Mouse (Mus musculus) heart, embryonic 10.5 days (tissue): ENCODE measurements around the gene Gm20388. TPM values are rescaled to one million over a fixed set of nuclear protein-coding genes. Genes with fewer than 3 reads are reported as not detected.

Experiments used
- DNase-seq: peaks from one replicate; pipeline ENCODE4 v3.0.0-alpha.2; 2017; ENCODE audit warnings: low spot score
- H3K27ac ChIP-seq: fragments of 300-500 bp; sonication (generic); 2 replicates; pipeline ENCODE4 v1.5.1; 2016; ENCODE audit warnings: mild to moderate bottlenecking
- H3K27me3 ChIP-seq: fragments of 300-500 bp; sonication (generic); 2 replicates; pipeline ENCODE4 v1.6.1; 2016; ENCODE audit warnings: mild to moderate bottlenecking; ENCODE audit not compliant: poor library complexity, insufficient read depth, severe bottlenecking
- H3K36me3 ChIP-seq: fragments of 300-500 bp; sonication (generic); 2 replicates; pipeline ENCODE4 v1.6.1; 2016; ENCODE audit warnings: mild to moderate bottlenecking, moderate library complexity
- H3K4me1 ChIP-seq: fragments of 300-500 bp; sonication (generic); 2 replicates; pipeline ENCODE4 v1.6.1; 2016; ENCODE audit warnings: mild to moderate bottlenecking
- H3K4me3 ChIP-seq: fragments of 300-500 bp; sonication (generic); 2 replicates; pipeline ENCODE4 v1.5.1; 2016; ENCODE audit warnings: mild to moderate bottlenecking, moderate library complexity
- H3K9me3 ChIP-seq: fragments of 300-500 bp; sonication (generic); 2 replicates; pipeline ENCODE4 v1.6.1; 2016; ENCODE audit warnings: mild to moderate bottlenecking, moderate library complexity
- WGBS: fragments of 180-500 bp; shearing (Covaris S2); methylation state at CpG from one replicate; pipeline ENCODE4 v1.1.7; 2016; 5-methylcytosine and 5-hydroxymethylcytosine counted together
- polyA plus RNA-seq: library from polyadenylated mRNA; unstranded; fragments of >200 nt; fragmentation: Nextera tagmentation; extraction: Ambion mirVana; gene quantifications from 2 replicates; pipeline ENCODE4 v1.2.1, GENCODE M21; 2016

The Gm20388 gene
- polyA plus RNA-seq, 1 experiment from 2014 or later: 4.5 TPM

DNA sequence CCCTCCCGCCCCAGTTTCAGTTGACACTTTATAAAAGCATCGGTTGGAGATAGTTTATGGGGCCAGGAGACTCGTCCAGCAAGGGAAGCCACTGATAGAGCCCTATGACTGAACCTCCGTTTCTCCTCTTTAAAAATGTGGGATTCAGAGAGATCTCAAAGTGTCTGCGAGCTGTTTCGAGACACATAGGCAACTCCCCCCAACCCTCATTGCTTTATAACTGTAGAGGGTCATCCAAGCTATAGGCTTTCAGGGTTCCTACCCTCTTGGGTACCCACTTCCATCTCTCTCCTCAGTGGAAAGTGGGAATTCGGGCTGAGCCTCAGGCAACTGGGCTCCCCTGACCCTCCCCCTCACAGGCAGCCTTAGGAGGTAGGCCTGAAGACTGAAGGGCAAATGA lies 1170.8 kb downstream of the Gm20388 start:
- H3K27me3 ChIP-seq: peaks cover 99% of the 10 kb centered on the region
- no peak for DNase-seq
- 3% methylated on average over 7 of the region's 7 CpGs for WGBS
- no peaks in the 10 kb centered on the region; the same call in 1 of the 2 replicates for H3K36me3 ChIP-seq
- no peaks in the 10 kb centered on the region for H3K9me3 ChIP-seq
- H3K27ac ChIP-seq: peak overlapping the region; percentile 74; the same call in 1 of the 2 replicates
- peaks cover 40% of the 10 kb centered on the region for H3K4me1 ChIP-seq
- H3K4me3 ChIP-seq: peak overlapping the region; percentile 80; the same call in 1 of the 2 replicates

DNA sequence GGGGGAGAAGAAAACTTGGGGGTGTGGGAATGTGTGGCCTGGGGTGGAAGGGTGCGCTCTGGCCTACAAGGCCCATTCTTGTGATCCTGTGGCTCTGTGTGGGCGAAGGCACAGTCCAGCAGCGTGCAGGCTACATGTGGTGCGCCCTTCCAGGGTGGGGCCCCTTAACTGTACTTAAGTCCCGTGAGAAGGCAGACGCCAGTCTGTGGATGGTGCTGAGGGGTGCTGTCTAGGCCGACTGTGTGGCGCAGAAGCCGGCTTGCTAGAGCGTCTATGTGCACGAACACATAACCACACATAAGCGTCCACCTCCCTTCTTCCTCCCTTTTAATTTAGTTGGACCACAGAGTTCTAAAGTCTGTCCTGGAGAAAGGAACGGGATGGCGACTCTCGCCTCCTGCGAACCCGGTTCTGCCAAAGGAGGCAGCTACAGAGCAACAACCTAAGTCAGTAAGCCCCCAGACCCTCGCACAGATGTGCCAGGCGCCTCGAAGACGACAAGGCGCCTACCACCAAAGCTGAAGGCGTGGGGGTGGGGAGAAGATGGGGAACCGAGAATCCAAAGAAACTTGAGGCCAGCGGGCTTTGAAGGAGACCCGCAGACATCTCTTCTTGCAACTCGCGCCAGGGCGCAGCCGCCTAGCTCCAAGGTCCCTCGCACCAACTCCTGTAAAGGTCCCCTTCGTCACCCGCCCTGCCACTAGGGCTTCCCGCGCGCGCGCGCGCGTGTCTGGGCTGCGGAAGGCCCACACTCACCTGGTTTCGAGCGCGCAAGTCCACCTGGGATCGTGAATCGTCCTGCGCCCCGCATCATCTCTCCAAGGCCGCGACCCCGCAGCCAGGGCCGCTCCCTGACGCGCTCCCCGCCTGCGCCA lies 1171.8 kb downstream of the Gm20388 start:
- WGBS: under 1% methylated on average over 56 of the region's 57 CpGs
- H3K27ac ChIP-seq: peak overlapping the region; percentile 82

DNA sequence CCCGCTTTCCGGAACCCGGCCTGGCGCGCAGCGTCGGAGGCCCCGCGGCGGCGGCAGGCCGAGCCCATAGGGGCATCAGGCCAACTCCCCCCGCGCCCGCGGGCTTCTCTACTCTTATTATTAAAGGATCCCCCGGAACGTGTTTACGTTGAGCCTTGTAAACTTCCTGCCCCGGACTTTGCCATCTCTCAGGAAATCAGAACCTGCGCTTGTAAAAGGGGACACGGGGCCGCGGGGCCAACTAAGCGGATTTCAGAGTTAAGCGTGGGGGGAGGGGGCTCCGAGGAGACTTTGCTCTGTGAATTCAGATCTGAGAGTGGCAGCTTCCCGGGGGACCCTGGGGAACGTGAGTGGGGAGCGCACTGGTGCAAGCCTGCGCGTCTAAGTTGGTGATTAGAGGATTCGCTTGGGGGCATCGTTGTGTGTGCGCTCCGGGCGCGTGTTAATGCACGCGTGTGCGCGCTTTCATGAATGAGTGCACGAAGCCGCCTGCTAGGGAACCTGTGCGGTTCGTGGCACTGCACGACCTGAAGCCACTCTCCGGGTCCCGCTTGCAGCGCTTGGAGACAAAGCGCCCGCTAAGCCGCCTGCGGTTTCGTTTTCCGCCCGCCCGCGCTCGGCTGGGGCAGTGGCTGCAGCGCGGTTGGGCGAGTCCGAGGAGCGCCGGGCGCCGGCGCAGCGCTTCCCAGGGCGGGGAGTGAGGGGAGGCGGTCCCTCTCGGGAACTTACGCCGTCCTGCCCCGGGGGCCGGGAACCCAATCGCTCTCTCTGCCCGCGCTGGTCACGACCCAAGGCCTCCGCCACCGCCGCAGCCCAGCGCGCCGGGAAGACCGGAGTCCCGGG lies 1172.7 kb downstream of the Gm20388 start:
- Histone ChIP-seq H3K36me3 (no peaks in the 10 kb centered on the region; the same call in 1 of the 2 replicates), H3K9me3 (no peaks in the 10 kb centered on the region), H3K4me1 (peaks cover 40% of the 10 kb centered on the region), H3K4me3 (peak overlapping the region; percentile 80), H3K27me3 (peaks cover 98% of the 10 kb centered on the region), H3K27ac (peak overlapping the region; percentile 82)
- under 1% methylated on average over 88 of the region's 89 CpGs for whole genome bisulfite sequencing
- no peak for DNase-seq

More for the DNA sequence above, 1171.8 kb downstream of the Gm20388 start:
- Histone ChIP-seq H3K27me3 (peaks cover 99% of the 10 kb centered on the region), H3K36me3 (no peaks in the 10 kb centered on the region; the same call in 1 of the 2 replicates), H3K9me3 (no peaks in the 10 kb centered on the region), H3K4me1 (peaks cover 40% of the 10 kb centered on the region), H3K4me3 (peak overlapping the region; percentile 80)
- no peak for DNase-seq

DNA sequence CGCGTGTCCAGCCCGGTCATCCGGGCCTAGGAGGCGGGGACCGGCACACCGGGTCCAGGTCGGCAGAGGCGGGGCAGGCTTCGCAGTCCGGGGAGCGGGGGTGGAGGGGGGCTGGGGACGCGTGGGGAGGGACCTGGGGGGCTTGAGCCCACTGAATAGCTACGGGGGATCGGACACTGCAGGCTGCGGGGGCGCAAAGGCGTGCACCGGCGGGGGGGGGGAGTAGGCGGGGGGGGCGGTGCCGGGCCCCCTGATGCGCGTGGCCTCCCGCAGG lies 1173.2 kb downstream of the Gm20388 start:
- Histone ChIP-seq H3K27me3 (peaks cover 98% of the 10 kb centered on the region), H3K4me3 (peak overlapping the region; percentile 80), H3K9me3 (no peaks in the 10 kb centered on the region), H3K27ac (peak overlapping the region; percentile 82), H3K4me1 (peaks cover 40% of the 10 kb centered on the region), H3K36me3 (no peaks in the 10 kb centered on the region; the same call in 1 of the 2 replicates)
- under 1% methylated on average over 16 of the region's 27 CpGs for WGBS
- DNase-seq: no peak

DNA sequence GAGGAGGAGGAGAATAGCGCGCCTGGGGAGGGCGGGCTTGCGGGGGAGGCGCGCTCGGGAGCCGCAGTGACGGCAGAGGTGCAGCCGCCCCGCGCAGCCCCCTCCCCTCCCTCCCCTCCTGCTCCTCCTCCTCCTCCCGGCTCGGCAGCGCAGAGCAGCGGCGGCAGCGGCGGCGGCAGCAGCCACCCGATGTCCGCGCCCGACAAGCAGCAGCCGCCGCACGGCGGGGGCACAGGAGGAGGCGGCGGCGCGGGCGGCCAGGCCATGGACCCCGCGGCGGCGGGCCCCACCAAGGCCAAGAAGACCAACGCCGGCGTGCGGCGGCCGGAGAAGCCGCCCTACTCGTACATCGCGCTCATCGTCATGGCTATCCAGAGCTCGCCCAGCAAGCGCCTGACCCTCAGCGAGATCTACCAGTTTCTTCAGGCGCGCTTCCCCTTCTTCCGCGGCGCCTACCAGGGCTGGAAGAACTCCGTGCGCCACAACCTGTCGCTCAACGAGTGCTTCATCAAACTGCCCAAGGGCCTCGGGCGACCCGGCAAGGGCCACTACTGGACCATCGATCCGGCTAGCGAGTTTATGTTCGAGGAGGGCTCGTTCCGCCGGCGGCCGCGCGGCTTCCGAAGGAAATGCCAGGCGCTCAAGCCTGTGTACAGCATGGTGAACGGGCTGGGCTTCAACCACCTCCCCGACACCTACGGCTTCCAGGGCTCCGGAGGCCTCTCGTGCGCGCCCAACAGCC lies 1173.7 kb downstream of the Gm20388 start, which contains the start of gene Foxf1:
TSS of gene Foxf1 (plus strand) at position 177 of the 742 bp plus-strand sequence.
- Histone ChIP-seq H3K27me3 (peaks cover 98% of the 10 kb centered on the region), H3K9me3 (no peaks in the 10 kb centered on the region), H3K4me3 (peak within 1 kb of the TSS; percentile 80), H3K4me1 (peaks cover 44% of the 10 kb centered on the region), H3K27ac (peak within 1 kb of the TSS; percentile 82), H3K36me3 (no peaks in the 10 kb centered on the region; the same call in 1 of the 2 replicates)
- DNase-seq: no peak
- WGBS: under 1% methylated on average over 51 of the region's 83 CpGs

DNA sequence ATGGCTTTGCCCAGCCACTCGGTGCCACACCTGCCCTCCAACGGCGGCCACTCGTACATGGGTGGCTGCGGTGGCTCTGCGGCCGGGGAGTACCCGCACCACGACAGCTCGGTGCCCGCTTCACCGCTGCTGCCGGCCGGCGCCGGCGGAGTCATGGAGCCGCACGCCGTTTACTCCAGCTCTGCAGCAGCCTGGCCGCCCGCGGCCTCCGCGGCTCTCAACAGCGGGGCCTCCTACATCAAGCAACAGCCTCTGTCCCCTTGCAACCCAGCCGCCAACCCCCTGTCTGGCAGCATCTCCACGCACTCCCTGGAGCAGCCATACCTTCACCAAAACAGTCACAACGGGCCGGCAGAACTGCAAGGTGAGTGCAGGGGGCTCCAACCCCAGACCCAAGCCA lies 1174.4 kb downstream of the Gm20388 start:
- H3K9me3 ChIP-seq: no peaks in the 10 kb centered on the region
- under 1% methylated on average over 30 of the region's 30 CpGs for WGBS
- peaks cover 50% of the 10 kb centered on the region for H3K4me1 ChIP-seq
- DNase-seq: no peak
- no peaks in the 10 kb centered on the region; the same call in 1 of the 2 replicates for H3K36me3 ChIP-seq
- peak overlapping the region; percentile 82 for H3K27ac ChIP-seq
- H3K4me3 ChIP-seq: peak overlapping the region; percentile 80
- peaks cover 98% of the 10 kb centered on the region for H3K27me3 ChIP-seq

DNA sequence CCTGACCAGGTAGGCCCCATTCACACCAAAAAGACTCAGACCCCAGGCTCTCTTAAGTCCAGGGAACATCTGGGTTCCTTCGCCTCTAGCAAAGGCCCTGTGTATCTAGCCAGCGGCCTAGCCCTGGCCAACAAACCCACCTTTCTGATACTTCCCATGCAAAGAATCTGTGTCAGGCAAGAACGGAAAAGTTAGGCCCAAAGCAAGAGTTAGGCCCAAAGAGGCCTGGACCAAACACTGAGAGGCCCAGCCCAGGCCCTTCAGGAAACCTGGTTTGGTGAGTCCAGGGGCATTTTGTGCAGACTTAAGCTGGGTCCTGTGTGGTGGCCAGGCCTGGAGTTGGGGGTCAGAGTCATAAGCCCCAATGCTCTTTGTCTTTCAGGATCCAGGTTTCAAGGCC lies 1174.9 kb downstream of the Gm20388 start:
- WGBS: 47% methylated on average over 3 of the region's 3 CpGs
- Histone ChIP-seq H3K27ac (peak overlapping the region; percentile 68; the same call in 1 of the 2 replicates), H3K27me3 (peaks cover 98% of the 10 kb centered on the region), H3K4me3 (peak overlapping the region; percentile 80), H3K9me3 (no peaks in the 10 kb centered on the region), H3K36me3 (no peaks in the 10 kb centered on the region; the same call in 1 of the 2 replicates), H3K4me1 (peaks cover 51% of the 10 kb centered on the region)
- no peak for DNase-seq

DNA sequence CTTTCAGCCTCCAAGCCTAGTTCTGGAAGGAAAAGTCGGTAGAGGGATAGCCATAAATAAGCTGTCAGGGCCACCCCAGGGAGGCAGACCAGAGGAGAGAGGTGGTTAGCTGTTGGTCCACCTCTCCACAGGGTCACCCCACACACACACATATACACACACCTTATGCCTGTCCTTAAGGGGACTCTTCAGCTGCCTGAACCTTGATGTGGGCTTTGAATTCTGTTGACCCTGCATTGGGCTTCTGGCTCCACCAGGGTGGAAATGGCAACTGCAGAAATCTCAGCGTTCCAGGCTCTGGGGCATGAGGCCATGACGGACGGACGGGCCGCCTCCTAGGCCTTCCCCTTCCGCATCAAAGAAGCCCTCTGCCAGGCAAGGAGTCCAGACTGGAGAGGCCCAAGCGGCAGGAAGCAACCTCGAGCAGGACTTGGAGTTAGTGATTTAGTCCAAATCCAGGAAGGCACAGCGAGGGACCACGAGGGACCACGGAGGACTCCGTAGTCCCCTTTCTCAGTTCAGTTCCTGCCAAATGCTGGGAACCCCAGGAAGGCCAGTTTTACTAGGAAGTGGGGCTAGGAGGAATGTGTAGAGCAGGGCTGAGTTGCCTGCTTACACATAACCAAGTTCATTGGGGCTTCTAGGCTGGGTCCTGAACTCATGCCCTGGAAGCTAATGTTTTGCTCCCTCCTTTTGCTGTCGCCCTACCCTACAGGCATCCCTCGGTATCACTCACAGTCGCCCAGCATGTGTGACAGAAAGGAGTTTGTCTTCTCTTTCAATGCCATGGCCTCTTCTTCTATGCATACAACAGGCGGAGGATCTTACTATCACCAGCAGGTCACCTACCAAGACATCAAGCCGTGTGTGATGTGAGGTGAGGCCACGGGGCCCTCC lies 1175.6 kb downstream of the Gm20388 start:
- DNase-seq: no peak

DNA sequence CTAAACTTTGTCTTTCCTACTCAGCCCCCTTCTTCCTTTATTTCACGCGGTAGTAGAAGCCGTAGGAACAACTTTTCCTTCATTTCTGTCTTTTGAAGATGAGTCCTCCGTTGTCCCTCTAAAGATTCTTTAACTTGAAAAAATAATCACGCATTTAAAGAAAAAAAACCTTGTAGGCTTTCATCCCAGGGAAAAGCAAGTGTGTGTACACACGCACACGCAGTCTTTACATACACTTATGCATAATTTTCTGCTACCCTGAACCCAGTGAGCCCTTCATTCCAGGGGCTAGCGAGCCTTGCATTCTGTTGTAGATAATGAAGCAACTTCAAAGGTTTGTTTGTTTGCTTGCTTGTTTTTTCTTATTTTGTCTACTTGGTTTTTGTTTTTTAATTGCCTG lies 1177.6 kb downstream of the Gm20388 start:
- no peak for DNase-seq
- Histone ChIP-seq H3K27me3 (peaks cover 96% of the 10 kb centered on the region), H3K36me3 (no peaks in the 10 kb centered on the region; the same call in 1 of the 2 replicates), H3K4me1 (peaks cover 51% of the 10 kb centered on the region), H3K9me3 (no peaks in the 10 kb centered on the region), H3K4me3 (peak overlapping the region; percentile 46; the same call in 1 of the 2 replicates), H3K27ac (no peak overlapping the region)
- WGBS: 7% methylated on average over 8 of the region's 8 CpGs

More for the DNA sequence above, 1175.6 kb downstream of the Gm20388 start:
- H3K36me3 ChIP-seq: no peaks in the 10 kb centered on the region; the same call in 1 of the 2 replicates
- peak overlapping the region; percentile 80 for H3K4me3 ChIP-seq
- WGBS: 17% methylated on average over 19 of the region's 19 CpGs
- peaks cover 53% of the 10 kb centered on the region for H3K4me1 ChIP-seq
- H3K27me3 ChIP-seq: peaks cover 98% of the 10 kb centered on the region
- no peaks in the 10 kb centered on the region for H3K9me3 ChIP-seq
- H3K27ac ChIP-seq: peak overlapping the region; percentile 68; the same call in 1 of the 2 replicates

DNA sequence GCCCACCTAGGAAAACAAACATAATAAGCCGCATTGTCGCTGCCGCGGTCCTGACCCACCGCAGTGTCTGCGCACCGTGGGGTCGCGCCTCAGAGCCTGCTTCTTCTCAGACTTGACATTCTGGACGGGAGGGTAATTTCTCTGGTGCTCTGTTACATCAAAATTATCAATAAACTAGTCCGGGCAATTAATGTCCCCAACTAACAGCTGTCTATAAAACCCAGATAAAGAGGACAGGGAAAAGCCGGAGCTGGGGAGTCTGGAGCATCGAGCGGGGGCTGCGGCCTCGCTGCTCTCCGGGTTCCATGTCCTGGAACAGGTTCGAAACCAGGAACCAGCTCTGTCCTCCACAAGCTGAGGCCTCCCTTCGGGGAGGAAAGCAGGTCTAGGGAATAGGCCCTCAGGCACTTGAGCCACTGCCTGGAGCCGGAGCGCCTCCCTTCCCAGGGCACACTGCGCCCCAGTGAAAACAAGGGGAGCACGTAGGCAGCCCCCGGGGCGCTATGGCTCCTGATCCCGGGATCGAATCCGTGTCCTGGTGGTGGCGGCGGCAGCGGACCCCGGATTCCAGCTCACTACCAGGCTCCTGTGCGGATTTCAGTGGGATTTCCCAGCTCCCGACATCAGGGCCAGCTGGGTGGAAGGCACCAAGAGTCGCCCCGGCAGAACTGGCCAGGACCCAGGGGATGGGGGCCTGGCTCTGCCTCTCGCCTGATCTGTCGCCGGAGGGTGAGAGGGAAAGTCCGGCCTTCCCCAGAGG lies 1178.4 kb downstream of the Gm20388 start:
- Histone ChIP-seq H3K27me3 (peaks cover 96% of the 10 kb centered on the region), H3K4me3 (peak overlapping the region; percentile 46), H3K4me1 (peaks cover 43% of the 10 kb centered on the region), H3K9me3 (no peaks in the 10 kb centered on the region), H3K36me3 (no peaks in the 10 kb centered on the region; the same call in 1 of the 2 replicates), H3K27ac (peak overlapping the region; percentile 17; the same call in 1 of the 2 replicates)
- 4% methylated on average over 40 of the region's 40 CpGs for WGBS
- no peak for DNase-seq
